Mouse (Mus musculus) lung, postnatal 14 days (tissue): ENCODE data around the gene Saal1.
A peak's percentile ranks its signal among the peaks of the same experiment; 100 is the strongest.
"Not testable (repeated sequence)": the region's sequence is repeated elsewhere in the genome, so short reads cannot be mapped to it uniquely, and the experiment has no call there.

Experiments
- DNase-seq: peaks from one replicate; pipeline ENCODE4 v3.0.0; 2021

The Saal1 gene

GRCm38 (mm10) chr7:46686827-46687226, 23.7 kb downstream of the Saal1 start:
- DNase-seq, result no peak

- DNase-seq, result no peak
Observed at GRCm38 (mm10) chr7:46680732-46681131, 29.7 kb downstream of the Saal1 start.

- not testable (repeated sequence) for DNase-seq
Observed at GRCm38 (mm10) chr7:46679044-46679443, 31.4 kb downstream of the Saal1 start.

GRCm38 (mm10) chr7:46678417-46678816, 32.1 kb downstream of the Saal1 start:
- DNase-seq, result no peak

GRCm38 (mm10) chr7:46676808-46677360, 33.6 kb downstream of the Saal1 start:
- DNase-seq, result no peak

- DNase-seq, result no peak
Observed at GRCm38 (mm10) chr7:46675886-46676285, 34.6 kb downstream of the Saal1 start.

- no peak for DNase-seq
Observed at GRCm38 (mm10) chr7:46675061-46675460, 35.4 kb downstream of the Saal1 start.

- DNase-seq, result no peak
Observed at GRCm38 (mm10) chr7:46672160-46672672, 38.3 kb downstream of the Saal1 start, which contains the start of gene Tph1. Gene Tph1, minus strand, starts transcription at chr7:46672537.

- DNase-seq, result no peak
Observed at GRCm38 (mm10) chr7:46667256-46667655, 43.2 kb downstream of the Saal1 start.

- DNase-seq, result peak; percentile 20
Observed at GRCm38 (mm10) chr7:46665236-46665635, 45.2 kb downstream of the Saal1 start.

- DNase-seq, result no peak
Observed at GRCm38 (mm10) chr7:46661591-46662090, 48.8 kb downstream of the Saal1 start.

GRCm38 (mm10) chr7:46652279-46652678, 58.2 kb downstream of the Saal1 start:
- no peak for DNase-seq

- DNase-seq, result not testable (repeated sequence)
Observed at GRCm38 (mm10) chr7:46650231-46650630, 60.2 kb downstream of the Saal1 start.

GRCm38 (mm10) chr7:46648431-46649140, 61.9 kb downstream of the Saal1 start:
- no peak for DNase-seq

GRCm38 (mm10) chr7:46643172-46643571, 67.3 kb downstream of the Saal1 start:
- DNase-seq, result no peak

- no peak for DNase-seq
Observed at GRCm38 (mm10) chr7:46640062-46640461, 70.4 kb downstream of the Saal1 start.

- peak; percentile 89 for DNase-seq
Observed at GRCm38 (mm10) chr7:46639692-46640031, 70.8 kb downstream of the Saal1 start, which contains the start of gene Sergef. Gene Sergef, minus strand, starts transcription at chr7:46639807.

- DNase-seq, result no peak
Observed at GRCm38 (mm10) chr7:46638889-46639691, 71.4 kb downstream of the Saal1 start.
